Mouse (Mus musculus): ENCODE measurements around the gene Haus7.
"Not testable (repeated sequence)": the region's sequence is repeated elsewhere in the genome, so short reads cannot be mapped to it uniquely, and the experiment has no call there.

Haus7 gene

DNA sequence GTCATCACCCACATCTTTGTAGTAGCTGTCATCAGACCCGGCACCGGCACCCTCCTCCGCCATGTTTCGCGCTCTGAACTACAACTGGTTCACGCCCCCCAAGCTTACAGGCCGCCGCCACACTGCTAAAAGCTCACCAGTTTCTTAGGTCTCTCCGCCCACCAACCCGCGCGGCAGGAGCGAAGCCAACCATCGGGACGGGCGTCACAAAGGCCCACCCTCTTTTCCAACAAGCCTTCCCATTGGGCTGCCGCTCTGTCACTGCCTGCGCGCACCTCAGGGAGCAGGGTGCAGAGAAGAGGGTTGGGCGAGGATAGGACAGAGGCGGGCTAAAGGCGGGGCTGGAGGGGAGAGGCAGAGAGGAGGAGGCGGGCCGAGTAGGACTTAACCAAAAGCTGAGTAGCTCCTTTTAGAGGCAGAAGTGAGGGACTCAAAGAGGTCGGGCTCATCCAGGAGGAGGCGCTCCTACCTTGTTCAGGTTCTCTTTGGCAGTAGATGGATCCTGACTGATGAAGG lies at the start of gene Haus7:
Haus7 (minus strand) TSS at position 168 of the 516 bp plus-strand sequence.
- in situ Hi-C loops (cut with MboI; ENCODE audit: low sequenced_read_pairs): no loop called here

DNA sequence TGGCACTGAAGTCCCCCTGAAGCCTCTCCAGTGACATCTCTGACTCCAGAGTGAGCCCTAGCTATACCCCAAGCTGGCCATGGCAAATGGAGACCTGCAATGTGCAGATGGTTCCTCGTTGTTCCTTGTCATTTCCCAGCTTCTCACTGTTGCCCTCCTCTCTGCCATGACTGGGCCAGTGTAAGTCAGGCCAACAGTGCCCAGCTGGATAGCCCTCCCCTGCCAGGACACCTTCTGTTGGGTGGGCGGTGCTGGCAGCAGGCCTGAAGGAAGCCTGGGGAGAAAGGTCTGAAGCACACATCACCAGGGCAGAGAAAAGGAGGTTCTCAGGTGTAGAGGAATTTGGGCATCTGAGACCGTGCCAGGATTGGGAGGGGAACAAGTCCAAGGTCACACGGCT lies 47.7 kb upstream of the Haus7 start:
- in situ Hi-C loops (cut with MboI; ENCODE audit: low sequenced_read_pairs): no loop called here

GRCm38 (mm10) chrX:73505130-73505735 lies 46.4 kb upstream of the Haus7 start:
- in situ Hi-C loops (cut with MboI; ENCODE audit: low sequenced_read_pairs): no loop called here

DNA sequence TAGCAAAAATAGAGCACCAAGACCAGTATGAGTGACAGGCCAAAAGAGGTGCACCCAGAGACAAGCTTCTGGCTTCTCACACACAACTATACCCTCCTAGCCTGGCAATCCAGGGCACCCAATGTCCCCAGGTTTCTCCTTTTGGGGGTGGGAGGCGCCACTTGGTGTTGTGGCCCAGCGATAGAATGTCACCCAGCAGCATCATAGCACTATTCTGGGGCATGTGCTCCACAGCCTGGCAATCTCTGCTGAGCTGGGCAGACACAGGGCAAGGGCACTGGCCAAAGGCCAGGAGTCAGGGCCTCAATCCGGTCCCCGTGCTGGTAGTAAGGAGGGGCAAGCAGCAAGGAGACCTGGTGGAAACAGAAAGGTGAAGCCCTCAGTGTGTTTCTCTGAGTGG lies 37.9 kb upstream of the Haus7 start:
- in situ Hi-C loops (cut with MboI; ENCODE audit: low sequenced_read_pairs): no loop called here

- in situ Hi-C loops (cut with MboI; ENCODE audit: low sequenced_read_pairs): not testable (repeated sequence)
These were observed 34.7 kb upstream of the Haus7 start for GRCm38 (mm10) chrX:73493567-73493966.

GRCm38 (mm10) chrX:73490804-73491203 lies 32.0 kb upstream of the Haus7 start:
- in situ Hi-C loops (cut with MboI; ENCODE audit: low sequenced_read_pairs): no loop called here

GRCm38 (mm10) chrX:73490186-73490585 lies 31.3 kb upstream of the Haus7 start:
- in situ Hi-C loops (cut with MboI; ENCODE audit: low sequenced_read_pairs): no loop called here

DNA sequence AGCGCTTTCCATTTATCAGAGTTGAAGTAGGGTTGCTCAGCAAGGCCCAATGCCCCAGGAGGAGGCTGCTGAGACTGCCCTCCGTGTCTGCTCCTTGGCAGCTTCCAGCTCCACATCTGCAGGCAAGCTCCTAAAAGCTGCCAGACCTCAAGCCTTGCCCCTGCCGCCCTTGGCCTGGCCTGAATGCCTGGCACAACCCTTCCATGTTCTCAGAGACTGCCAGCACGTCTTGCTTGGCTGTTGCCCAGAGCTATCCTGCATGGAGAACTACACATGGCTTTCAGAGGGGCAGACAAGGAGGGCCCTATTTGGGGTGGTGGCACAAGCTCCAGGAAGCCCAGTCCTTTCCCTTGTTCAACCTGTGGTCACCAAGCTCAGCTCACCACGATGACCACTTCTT lies 28.1 kb upstream of the Haus7 start:
- in situ Hi-C loops (cut with MboI; ENCODE audit: low sequenced_read_pairs): no loop called here

DNA sequence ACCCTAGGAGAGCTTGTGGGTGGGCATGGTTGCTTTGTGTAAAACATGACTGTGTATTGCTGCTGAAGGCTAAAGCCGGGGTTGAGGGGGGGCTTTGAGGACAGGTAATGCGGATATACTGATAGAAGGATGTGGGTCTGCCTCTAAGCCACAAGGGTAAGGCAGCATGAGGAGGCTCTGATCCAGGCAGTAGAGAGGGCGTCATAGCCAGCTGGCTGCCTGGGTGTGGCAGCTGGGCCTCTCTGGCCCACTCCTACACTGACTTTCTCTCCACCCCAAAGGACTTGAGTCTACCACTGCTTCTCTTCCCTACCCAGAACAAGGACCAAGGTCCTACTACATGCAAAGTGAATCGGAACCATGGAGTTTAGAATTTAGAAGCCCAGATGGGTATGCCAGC lies 26.0 kb upstream of the Haus7 start:
- in situ Hi-C loops (cut with MboI; ENCODE audit: low sequenced_read_pairs): no loop called here

DNA sequence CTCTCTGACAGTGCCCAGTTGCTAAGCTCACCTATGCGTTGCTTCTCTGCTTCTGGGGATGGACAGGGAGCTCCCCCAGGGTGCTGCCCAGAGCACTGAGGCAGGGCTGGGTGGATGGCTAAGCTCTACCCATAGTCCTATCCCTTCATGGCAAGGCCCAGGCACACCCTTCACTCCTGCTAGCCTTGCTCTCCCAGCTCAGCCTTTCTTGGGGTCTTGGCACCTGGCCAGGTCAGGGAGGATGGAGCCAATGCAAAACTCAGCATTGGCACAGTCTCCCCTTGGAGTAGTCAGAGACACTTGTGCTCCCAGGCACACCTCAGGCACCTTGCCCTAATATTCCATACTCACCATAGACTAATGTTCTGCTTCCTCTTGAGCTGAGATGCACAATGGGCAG lies 25.2 kb upstream of the Haus7 start:
- in situ Hi-C loops (cut with MboI; ENCODE audit: low sequenced_read_pairs): no loop called here

DNA sequence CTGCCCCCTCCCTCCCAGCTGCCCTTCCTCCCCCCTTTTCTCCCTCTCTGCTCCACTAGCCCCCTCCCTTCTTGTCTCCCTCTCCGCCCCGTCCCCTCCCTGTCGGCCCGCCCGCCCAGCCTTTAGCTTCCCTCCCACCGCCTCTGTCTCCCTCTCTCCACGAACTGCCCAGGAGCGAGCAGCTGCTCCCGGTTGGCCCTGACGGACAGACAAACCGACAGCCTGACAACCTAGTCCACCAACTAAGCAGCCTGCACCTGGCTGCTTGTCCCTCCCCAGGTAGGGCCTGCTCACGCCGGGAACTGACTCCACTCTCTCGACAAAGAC lies 24.6 kb upstream of the Haus7 start, which contains the start of gene Bgn:
Bgn (plus strand) TSS at position 119 of the 327 bp plus-strand sequence.
- in situ Hi-C loops (cut with MboI; ENCODE audit: low sequenced_read_pairs): no loop called here

DNA sequence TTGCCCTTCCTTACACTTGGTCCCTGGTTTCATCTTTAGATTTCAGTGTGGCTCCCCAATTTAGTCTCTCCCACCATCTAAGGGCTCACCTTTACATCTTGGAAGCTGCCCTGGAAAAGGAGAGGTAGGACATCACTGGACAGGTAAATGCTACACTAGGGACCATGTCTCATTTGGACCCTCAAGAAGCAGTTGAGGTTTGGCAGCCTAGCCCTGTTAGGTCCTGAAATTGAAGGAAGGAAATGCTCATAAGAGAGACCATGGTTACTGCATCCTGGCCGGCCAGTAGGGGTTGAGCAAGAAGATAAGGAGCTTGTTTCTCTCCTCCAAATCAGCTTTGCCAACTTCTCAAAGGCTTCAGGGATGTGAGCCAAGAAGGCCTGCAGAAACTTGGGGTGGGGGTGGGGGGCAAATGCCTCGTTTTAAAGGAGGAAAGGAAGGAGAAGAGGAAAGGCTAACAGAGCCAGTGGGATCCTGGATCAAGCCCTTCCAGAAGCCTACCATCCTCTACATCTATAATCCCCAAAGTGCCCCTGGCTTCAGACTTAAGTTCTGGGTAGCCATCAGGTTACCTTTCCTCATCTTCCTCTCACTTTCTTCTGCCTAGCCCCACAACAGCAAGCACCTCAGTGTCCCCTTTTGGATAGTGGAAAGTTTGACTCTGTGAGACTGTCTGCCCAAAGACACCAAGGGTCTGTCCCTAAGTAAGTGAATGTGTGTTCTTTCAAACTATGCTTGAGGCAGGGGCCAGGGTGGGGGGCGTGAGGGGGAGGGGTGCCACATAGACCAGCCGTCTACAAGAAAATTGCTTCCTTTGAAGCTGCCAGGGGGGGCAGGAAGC lies 24.0 kb upstream of the Haus7 start:
- in situ Hi-C loops (cut with MboI; ENCODE audit: low sequenced_read_pairs): no loop called here

DNA sequence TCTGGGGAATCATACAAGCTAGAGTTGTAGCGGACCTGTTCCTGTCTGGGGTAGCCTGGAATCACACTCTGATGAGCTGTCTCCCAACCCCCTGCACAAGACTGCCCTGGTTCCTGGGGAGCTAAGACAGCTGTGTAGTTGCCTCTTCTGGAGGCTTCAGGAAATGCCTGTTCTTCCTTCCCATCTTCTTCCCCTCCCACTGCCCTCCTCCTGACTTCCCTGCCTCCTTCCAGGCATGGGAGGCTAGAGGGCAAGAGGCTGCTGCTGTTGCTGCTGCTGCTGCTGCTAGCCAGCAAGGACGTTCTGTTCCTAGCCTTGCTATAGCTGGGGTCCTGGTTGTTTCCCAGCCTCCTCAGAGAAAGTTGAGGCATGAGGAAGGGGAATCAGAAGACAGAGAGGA lies 21.5 kb upstream of the Haus7 start:
- in situ Hi-C loops (cut with MboI; ENCODE audit: low sequenced_read_pairs): no loop called here

GRCm38 (mm10) chrX:73479656-73480055 lies 20.8 kb upstream of the Haus7 start:
- in situ Hi-C loops (cut with MboI; ENCODE audit: low sequenced_read_pairs): no loop called here

DNA sequence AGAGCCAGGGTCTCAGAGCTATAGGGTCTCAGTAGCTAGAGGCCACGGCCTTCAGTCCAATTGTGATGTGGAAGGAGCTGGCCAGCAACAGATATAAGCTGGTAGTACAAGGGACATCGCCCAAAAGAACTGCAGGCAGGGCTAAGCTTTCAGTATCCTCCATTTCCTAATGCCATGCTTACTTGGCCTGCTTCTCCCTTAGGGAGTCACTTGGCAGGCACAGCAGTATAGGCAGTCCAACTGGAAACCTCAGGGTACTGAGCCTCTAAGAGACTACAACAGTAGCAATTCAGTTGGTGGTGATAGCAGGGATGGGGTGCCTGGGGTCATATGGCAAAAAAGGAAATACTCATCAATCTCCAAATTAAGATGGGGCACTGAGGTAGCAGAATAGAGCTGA lies 18.7 kb upstream of the Haus7 start:
- in situ Hi-C loops (cut with MboI; ENCODE audit: low sequenced_read_pairs): no loop called here

DNA sequence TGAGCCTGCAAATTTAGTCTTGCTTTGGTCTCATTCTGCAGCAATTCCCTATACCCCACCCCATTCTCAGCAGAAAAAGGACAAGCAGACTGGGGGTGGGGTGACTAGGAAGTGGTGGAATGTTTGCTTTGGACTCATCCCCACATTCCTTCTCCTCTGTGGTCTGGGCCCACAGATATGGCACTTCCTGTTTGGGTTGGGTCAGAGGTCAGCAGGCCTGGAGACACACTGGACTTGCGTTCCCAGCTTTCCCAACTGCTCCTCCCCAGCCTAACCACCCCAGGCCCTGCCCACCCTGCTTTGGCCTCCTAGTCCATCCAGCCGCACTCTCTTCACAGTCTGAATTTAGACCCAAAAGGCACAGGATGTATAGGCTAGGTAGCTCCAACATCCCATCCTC lies 17.8 kb upstream of the Haus7 start:
- in situ Hi-C loops (cut with MboI; ENCODE audit: low sequenced_read_pairs): no loop called here

- in situ Hi-C loops (cut with MboI; ENCODE audit: low sequenced_read_pairs): no loop called here
These were observed 16.9 kb upstream of the Haus7 start for GRCm38 (mm10) chrX:73475658-73476256.

GRCm38 (mm10) chrX:73474340-73475165 lies 15.7 kb upstream of the Haus7 start:
- in situ Hi-C loops (cut with MboI; ENCODE audit: low sequenced_read_pairs): no loop called here

DNA sequence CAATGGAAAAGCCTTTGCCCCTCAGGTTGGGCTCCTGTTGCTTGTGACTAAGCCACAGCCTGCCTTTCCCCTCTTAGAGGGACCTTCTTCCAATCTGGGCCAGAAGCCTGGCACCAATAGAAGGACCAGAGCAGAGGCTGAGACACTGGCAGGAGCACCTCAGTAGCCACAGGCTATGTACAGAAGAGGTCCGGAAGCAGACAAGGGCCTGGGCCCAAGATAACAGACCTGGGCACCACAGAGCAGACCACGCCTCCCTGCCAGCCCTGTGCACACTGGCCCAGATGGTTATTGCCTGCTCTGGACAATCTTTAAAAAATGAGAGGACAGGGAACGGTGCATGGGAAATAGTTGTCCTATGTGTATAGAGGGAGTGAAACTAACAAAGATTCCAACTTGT lies 12.9 kb upstream of the Haus7 start:
- in situ Hi-C loops (cut with MboI; ENCODE audit: low sequenced_read_pairs): no loop called here

DNA sequence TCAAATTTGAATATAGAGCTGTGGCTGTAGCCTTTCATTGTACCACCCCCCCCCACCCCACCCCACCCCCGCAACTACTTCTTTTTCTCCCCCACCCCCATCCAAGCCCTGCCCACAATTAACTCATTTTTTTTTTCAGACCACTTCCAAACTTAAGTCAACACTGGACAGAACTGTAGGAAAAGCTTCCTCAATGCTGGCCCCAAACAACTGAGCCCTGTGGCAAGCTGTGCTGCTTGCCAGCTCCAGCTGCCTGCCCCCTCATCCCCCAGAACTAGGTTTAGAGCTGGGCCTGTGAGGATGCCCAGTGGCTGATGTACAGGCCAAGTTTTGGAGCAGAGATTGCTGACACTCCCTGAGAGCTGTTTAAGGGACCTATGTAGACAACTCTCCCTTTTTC lies 9.9 kb upstream of the Haus7 start:
- in situ Hi-C loops (cut with MboI; ENCODE audit: low sequenced_read_pairs): no loop called here

DNA sequence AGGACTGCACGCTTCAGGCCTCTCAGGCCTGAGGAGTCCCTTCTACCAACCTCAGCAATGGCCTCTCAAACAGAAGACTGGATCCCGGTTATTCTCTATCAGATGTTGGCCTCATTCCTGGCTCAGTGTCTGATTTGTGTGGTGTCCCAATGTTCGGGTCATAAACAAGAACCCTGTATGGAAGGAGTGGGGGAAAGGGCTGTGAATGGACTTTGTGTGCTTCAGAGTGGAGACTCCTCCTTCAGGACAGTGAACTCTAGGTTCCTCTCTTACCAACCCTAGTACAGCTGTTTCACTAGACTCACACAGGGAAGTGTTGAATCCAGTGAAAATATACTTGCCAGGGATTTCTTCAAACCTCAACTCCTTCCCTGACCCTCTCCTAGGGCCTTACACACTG lies 9.5 kb upstream of the Haus7 start:
- in situ Hi-C loops (cut with MboI; ENCODE audit: low sequenced_read_pairs): no loop called here
